Mouse (Mus musculus) bone marrow macrophage, adult 2 months (primary cell): ENCODE results near the gene Srgap3. TPM values are rescaled to one million over a fixed set of nuclear protein-coding genes. Genes with fewer than 3 reads are reported as not detected.

Experiments
- H3K27ac ChIP-seq: 2 replicates; pipeline ENCODE4 v1.5.1; 2012; ENCODE audit warnings: low read depth, low read length; ENCODE audit not compliant: insufficient read depth
- H3K4me1 ChIP-seq: 2 replicates; pipeline ENCODE4 v1.6.1; 2012; ENCODE audit warnings: low read length; ENCODE audit not compliant: control insufficient read depth, insufficient read depth
- H3K4me3 ChIP-seq: 2 replicates; pipeline ENCODE4 v1.5.1; 2012; ENCODE audit warnings: mild to moderate bottlenecking, low read length, moderate library complexity; ENCODE audit not compliant: insufficient read depth
- CTCF ChIP-seq: IDR thresholded peaks from 2 replicates; pipeline ENCODE4 v1.5.1; 2012; ENCODE audit warnings: low read depth, mild to moderate bottlenecking, low read length, moderate library complexity
- POLR2A ChIP-seq: IDR thresholded peaks from 2 replicates; pipeline ENCODE4 v1.6.1; 2012; ENCODE audit warnings: mild to moderate bottlenecking, low read depth, low read length, borderline replicate concordance
- polyA plus RNA-seq: library from polyadenylated mRNA; stranded (reverse); fragments of >200 nt; gene quantifications from 2 replicates; pipeline ENCODE4 v1.2.4, GENCODE M21; 2012; ENCODE audit not compliant: missing spikeins, insufficient read depth, insufficient read length

The Srgap3 gene
- polyA plus RNA-seq, 1 experiment = 2.9 TPM

DNA sequence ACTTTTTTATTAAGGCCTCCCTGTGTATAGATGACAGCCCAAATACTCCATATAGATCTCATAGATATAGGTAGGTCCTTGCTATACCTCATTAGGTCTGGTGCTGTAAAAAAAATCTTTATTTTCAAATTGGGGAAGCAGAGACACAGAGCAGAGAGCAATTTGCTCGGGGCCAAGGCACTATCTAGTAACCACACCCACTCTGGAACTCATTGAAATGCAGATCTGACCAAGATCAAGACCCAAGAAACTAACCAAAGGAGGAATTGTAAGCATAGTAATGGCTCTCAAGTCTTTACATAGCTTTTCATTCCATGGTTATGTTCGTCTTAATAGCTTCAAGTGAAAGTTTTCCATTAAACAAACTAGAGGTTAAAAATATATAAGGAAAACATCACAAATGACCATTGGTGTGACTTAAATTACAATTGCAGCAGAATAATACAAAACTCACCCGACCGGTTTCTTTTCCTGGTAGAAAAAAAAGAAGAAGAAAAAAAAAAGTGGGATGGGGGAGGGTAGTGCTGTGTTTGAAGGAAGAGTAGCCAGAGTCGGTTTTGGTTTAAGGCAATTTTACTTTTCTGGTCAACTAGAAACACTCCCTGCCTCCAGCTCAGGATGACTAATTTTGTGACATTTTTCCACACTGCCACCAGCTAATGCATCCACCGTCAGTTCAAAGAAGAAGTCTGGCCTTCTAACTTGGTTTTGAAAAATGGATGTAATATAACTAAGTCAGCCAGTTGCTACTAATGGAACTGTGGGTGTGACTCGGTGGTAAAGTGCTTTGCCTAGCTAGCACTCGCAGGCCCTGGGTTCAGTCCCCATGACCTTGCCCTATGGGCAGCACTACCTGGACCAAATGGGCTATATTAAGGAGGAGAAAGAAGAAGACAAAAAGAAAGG lies 3.4 kb upstream of the Srgap3 start:
- H3K4me1 ChIP-seq = peaks cover 23% of the 10 kb centered on the region
- no peak for TF ChIP-seq CTCF
- no peak for TF ChIP-seq POLR2A
- H3K4me3 ChIP-seq = no peak overlapping the region
- no peak overlapping the region for H3K27ac ChIP-seq

DNA sequence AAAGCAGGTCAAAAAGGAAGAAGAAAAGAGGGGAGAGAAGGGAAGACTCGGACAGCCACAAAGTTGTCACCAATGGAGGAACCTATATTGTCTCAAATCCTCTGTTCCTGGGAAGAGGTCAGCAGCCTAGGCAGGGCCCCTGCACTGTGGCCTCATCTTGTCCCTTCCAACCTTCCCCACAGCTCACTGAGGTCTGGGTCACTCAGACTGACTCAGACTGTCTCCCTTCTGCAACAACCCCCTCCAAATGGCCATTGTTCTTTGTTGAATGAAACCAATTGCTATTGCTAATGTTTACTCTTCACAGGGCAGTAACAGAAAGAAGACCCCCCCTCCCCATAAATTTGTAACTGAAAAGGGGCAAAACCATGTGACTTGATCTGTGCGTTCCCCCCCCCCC lies 2.2 kb upstream of the Srgap3 start:
- H3K4me1 ChIP-seq = peaks cover 24% of the 10 kb centered on the region
- H3K4me3 ChIP-seq = no peak overlapping the region
- no peak overlapping the region for H3K27ac ChIP-seq
- TF ChIP-seq CTCF (no peak), POLR2A (no peak)

DNA sequence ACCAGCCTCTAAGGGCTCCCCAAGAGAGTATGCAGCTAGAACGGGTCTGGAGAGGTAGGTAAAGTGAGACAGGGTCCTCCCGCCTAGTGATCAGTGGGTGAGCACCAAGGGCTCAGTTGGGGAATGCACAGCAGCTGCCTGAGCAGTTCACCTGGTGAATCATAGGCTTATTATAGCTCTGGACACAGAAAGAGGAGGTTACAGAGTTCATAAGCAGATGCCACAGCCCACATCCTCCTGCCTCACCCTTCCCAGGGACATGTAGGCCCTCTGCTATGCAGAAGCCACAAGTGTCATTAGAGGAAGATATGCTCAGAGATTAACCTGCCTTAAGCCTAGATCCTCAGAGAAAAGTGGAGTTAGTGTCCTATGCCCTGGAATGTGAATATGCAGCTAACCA lies 1.4 kb upstream of the Srgap3 start:
- no peak for TF ChIP-seq CTCF
- no peak for TF ChIP-seq POLR2A
- peaks cover 24% of the 10 kb centered on the region for H3K4me1 ChIP-seq
- H3K27ac ChIP-seq = no peak overlapping the region
- no peak overlapping the region for H3K4me3 ChIP-seq

DNA sequence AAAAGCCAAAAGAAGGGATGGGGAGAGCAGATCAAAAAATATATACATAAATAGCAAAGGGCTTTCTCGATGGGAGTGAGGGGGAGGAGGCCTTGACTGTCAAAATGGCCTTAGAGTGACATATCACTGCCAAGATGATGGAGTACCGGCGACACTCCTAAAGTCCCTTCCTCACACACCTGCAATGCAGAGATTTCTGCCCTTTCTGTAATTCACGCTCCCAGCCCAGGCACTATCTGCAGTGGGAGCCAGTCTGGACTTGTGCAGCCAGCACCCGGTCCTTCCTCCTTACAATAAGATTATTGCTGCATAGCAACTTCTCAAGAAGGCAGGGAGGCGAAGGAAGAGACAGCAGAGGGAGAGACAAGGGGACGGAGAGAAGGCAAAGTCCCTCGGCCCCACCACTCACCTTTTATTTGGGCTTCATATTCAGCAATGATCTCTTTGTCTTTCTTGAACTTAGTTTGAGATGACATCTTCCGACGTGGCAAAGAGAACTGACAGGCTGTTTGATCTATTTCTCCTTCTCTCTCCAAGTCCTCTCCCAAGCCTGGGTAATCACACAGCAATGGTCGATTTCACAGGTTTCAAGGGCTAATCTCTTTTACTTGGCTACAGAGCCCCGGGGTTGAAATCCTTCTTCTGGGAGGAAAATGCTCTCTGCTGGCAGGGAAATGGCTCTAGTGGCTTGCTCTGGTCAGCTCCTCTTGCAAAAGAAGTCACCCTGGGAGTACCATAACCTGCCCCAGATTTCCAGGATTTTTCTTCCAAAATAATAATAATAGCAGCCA lies 850 bp downstream of the Srgap3 start:
- TF ChIP-seq POLR2A (no peak), CTCF (no peak)
- peak overlapping the region; percentile 91 for H3K4me3 ChIP-seq

DNA sequence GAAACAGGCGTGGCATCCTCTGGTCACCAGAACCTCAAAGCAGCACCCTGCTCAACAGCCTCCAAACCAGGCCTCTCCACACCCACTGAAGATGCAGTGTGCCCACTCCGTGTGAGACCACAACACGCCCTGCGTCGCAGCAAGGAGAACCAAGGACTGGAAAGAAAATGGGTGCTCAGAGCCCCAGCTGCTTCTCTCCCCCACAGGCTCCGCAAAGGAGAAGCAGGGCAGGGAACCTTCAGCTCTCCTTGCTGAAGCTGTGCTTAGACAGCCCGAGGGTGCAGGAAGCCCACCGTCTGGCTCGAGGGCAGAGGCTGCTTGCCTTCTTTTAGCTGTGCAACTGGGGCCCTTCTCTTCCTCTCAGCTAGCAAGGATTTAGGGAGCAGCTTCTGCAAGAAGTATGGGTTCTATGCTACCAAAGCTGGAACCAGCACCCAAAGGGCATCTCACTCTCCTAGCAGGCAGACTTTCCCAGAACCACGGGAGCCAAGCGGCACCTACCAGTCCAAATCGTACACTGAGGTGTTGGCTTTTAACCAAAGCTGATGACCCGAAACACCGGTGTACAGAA lies 1.8 kb downstream of the Srgap3 start:
- Histone ChIP-seq H3K27ac (no peak overlapping the region), H3K4me3 (no peak overlapping the region), H3K4me1 (peaks cover 24% of the 10 kb centered on the region)
- TF ChIP-seq CTCF (no peak), POLR2A (no peak)

More for the DNA sequence above, 850 bp downstream of the Srgap3 start:
- H3K4me1 ChIP-seq = peaks cover 24% of the 10 kb centered on the region
- H3K27ac ChIP-seq = no peak overlapping the region

DNA sequence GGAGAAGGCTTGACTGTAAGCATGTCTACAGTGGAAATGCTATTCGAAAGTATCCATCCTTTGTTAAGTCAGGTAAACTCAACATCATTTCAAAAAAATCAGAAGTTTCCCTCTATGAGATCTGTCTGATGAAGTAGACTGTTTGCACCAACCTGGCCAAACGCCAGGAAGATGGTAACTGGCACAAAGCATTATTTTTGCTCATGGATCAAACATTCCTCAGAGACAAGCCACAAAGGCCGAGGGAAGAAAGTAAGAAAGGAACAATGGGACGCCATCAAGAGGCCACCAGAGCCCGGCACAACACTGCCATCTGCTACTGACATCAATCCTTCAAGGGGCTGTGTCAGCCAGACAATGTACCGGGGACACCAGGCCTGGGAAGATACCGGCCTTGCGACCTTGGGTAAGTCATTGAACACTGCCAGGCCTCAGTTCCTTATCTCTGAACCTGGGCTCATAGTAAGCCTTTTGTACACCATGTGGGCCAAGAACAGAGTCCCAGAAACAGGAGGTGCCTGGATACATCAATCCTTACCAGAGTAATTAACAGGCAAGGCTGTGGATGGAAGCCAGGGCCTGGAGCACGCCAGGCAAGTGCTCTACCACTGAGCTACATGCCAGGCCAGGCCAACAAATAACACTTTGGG lies 3.3 kb downstream of the Srgap3 start:
- peaks cover 18% of the 10 kb centered on the region for H3K4me1 ChIP-seq
- TF ChIP-seq POLR2A = no peak
- no peak for TF ChIP-seq CTCF

DNA sequence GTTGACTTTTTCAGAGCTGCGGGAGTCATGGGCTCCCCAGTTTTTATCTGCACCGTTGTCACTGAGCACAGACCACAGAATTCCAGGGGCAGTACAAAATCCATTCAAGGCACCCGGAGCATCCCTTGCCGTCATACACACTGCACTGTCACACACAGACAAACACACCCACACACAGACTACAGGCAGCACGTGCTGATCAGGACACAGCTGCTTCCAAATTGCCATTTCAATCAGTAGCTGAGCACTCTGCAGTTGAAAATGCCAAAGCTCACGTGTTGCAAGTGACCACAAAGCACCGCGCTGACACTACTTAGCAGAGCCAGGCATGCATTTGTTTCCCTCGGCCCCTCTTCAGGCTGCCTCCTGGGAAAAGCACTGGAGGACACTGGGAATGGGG lies 7.8 kb downstream of the Srgap3 start:
- no peak overlapping the region for H3K4me3 ChIP-seq
- no peak overlapping the region for H3K27ac ChIP-seq
- H3K4me1 ChIP-seq = peaks cover 5% of the 10 kb centered on the region; the same call in 1 of the 2 replicates
- no peak for TF ChIP-seq POLR2A
- no peak for TF ChIP-seq CTCF

More for the DNA sequence above, 3.3 kb downstream of the Srgap3 start:
- no peak overlapping the region for H3K27ac ChIP-seq
- H3K4me3 ChIP-seq = no peak overlapping the region

DNA sequence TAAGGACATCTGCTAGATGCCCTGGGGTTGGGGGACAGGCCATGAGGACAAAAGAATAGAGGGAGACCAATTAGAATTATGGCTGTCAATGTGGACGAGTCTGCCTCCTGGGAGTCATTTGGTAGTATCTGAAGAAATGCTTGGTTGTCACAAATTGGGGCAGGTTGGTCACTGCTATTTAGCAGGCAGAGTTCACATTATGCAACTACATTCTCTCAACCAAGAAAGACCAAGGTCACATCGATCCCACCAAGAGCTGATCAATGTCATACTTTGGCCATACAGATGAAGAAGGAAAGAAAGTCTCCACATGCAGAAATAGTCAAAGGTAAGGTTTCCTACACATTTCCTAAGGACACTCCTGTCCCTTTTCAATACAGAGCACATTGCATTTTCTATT lies 9.3 kb downstream of the Srgap3 start:
- no peak overlapping the region for H3K27ac ChIP-seq
- TF ChIP-seq POLR2A (no peak), CTCF (no peak)
- peaks cover 5% of the 10 kb centered on the region; the same call in 1 of the 2 replicates for H3K4me1 ChIP-seq
- H3K4me3 ChIP-seq = no peak overlapping the region

DNA sequence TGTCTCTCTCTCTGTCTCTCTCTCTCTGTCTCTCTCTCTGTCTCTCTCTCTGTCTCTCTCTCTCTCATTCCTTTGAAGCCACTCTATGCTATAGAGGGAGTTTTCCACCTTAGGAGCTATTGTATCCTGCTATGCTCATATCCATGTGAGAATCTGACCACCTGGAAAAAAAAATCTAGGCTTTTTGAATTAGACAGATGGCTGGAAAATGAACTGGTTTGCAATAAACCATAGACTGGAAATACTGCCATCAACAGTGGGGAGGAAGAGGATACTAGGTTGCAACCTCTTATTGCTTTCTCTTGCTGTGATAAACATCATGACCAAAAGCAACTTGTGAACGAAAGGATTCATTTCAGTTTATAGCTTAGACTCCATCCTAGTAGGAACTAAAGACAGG lies 12.6 kb downstream of the Srgap3 start:
- Histone ChIP-seq H3K4me3 (no peak overlapping the region), H3K27ac (no peak overlapping the region), H3K4me1 (no peaks in the 10 kb centered on the region)
- TF ChIP-seq POLR2A = no peak
- no peak for TF ChIP-seq CTCF
